Mouse (Mus musculus) midbrain, embryonic 16.5 days (tissue): Measurements from ENCODE around the gene Akap8l. TPM values are rescaled to one million over a fixed set of nuclear protein-coding genes. Genes with fewer than 3 reads are reported as not detected.

Source experiments
- ATAC-seq: fragments of 200-750 bp; cut with Nextera tagmentation; 2 replicates; pipeline ENCODE4 v1.8.0; 2017; ENCODE audit warnings: moderate TSS enrichment
- H3K27ac ChIP-seq: fragments of 300-500 bp; sonication (generic); 2 replicates; pipeline ENCODE4 v1.5.1; 2014; ENCODE audit warnings: mild to moderate bottlenecking, low read length, mixed read lengths
- H3K27me3 ChIP-seq: fragments of 300-500 bp; sonication (generic); 2 replicates; pipeline ENCODE4 v1.6.1; 2014; ENCODE audit warnings: low read depth, low read length, mixed read lengths; ENCODE audit not compliant: control insufficient read depth, insufficient read depth
- H3K36me3 ChIP-seq: fragments of 300-500 bp; sonication (generic); 2 replicates; pipeline ENCODE4 v1.6.1; 2014; ENCODE audit warnings: mild to moderate bottlenecking, low read length, moderate library complexity, mixed read lengths; ENCODE audit not compliant: control insufficient read depth, insufficient read depth
- H3K4me1 ChIP-seq: fragments of 300-500 bp; sonication (generic); 2 replicates; pipeline ENCODE4 v1.6.1; 2014; ENCODE audit warnings: mild to moderate bottlenecking, low read length, mixed read lengths; ENCODE audit not compliant: control insufficient read depth, insufficient read depth
- H3K4me2 ChIP-seq: fragments of 300-500 bp; sonication (generic); 2 replicates; pipeline ENCODE4 v1.6.1; 2014; ENCODE audit warnings: mild to moderate bottlenecking, low read length, mixed read lengths
- H3K4me3 ChIP-seq: fragments of 300-500 bp; sonication (generic); 2 replicates; pipeline ENCODE4 v1.5.1; 2014; ENCODE audit warnings: low read depth, mild to moderate bottlenecking, low read length, moderate library complexity, mixed read lengths
- H3K9ac ChIP-seq: fragments of 300-500 bp; sonication (generic); 2 replicates; pipeline ENCODE4 v1.6.1; 2014; ENCODE audit warnings: low read depth, low read length, mixed read lengths
- H3K9me3 ChIP-seq: fragments of 300-500 bp; sonication (generic); replicated peaks from 2 replicates; pipeline ENCODE4 v1.6.1; 2014; ENCODE audit warnings: mild to moderate bottlenecking, low read length, mixed read lengths; ENCODE audit not compliant: control insufficient read depth, poor library complexity, severe bottlenecking
- WGBS: fragments of 180-500 bp; shearing (Covaris S2); extraction: QIAGEN DNeasy Blood & Tissue Kit; methylation state at CpG from one replicate; pipeline ENCODE4 v1.1.7; 2014; 5-methylcytosine and 5-hydroxymethylcytosine counted together
- polyA plus RNA-seq: library from polyadenylated mRNA; unstranded; fragments of >200 nt; fragmentation: Nextera tagmentation; extraction: Ambion mirVana; gene quantifications from 2 replicates; pipeline ENCODE4 v1.2.1, GENCODE M21; 2015

The Akap8l gene
- polyA plus RNA-seq, 1 experiment from 2014 or later, result 160 TPM

DNA sequence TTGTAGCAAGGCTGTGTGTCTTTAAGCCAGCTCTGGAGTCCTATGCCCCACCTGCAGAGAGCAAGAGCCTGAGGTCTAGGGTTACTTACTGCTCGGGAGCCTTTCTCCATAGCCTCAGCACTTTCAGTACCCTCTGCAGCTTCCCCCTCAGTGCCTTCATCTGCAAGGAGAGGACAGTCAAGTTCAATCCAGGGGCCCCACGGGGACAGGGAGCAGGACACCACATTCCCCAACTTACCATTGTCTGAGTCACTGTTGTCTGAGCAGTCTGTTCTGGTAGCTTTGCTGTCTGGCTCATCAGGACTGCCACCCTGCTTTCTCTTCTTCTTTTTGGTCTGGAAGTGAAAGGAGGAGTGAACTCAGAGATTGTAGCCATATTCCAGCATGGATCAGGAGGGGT lies 14.5 kb downstream of the Akap8l start:
- Histone ChIP-seq H3K9ac (no peak overlapping the region), H3K4me3 (no peak overlapping the region), H3K36me3 (peaks cover 49% of the 10 kb centered on the region), H3K4me1 (no peaks in the 10 kb centered on the region), H3K4me2 (no peak overlapping the region), H3K9me3 (no peaks in the 10 kb centered on the region), H3K27ac (no peak overlapping the region), H3K27me3 (no peaks in the 10 kb centered on the region)
- ATAC-seq, result no peak
- WGBS, result 90% methylated on average over 2 of the region's 2 CpGs

DNA sequence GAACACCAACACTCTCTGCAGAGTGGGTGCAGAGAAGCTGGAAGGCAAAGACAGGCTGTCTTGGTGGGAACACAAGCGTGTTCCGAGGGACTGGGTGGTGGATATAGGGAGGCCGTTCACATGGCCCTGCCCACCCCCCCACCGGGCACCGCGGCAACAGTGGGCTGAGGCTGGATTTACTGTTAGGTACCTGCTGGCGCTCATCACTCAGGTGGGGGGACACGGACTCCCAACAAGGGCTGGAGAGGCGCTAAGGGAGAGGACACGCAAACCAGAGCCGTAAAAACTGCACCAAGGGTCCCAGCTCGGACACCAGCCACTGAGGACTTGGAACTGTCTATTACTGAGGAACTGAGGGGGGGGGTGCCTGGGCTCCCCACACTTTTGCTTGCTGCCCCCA lies 15.5 kb downstream of the Akap8l start:
- no peak for ATAC-seq

DNA sequence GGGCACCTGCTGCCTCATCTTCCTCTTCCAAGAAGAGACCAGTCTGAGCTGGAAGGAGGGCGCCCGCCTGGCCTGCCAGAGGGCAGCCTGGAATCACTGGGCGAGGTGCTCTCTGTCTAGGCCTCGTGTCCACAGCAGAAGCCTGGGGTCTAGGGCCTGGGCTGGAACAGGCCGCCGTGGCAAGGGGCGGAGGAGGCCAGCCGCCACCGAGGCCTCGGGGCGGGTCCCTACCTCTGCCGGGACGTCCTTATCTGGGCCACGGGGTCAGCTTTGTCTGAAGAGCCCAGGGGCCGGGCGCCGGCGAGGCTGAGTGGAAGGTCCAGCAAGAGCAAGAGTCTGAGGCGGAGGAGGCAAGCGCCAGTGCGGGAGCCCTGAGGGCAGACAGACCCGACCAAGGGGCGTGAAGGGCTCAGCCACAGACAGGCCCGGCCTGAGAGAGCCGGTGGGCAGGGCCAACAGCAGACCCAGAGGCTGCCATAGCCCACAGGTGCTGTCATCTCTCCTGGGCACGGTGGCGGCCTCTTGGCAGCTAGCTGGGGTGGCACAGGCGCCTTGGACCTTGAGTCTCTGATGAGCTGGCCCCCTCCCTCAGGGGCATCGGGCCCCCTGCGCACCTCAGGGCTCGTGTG lies 16.6 kb downstream of the Akap8l start:
- whole genome bisulfite sequencing, result 92% methylated on average over 30 of the region's 31 CpGs
- ATAC-seq, result 0 out of 2 replicates have a peak, but pooled peaks have one; percentile 14
- H3K36me3 ChIP-seq, result peaks cover 52% of the 10 kb centered on the region
- no peaks in the 10 kb centered on the region for H3K4me1 ChIP-seq
- no peak overlapping the region for H3K27ac ChIP-seq
- H3K9me3 ChIP-seq, result no peaks in the 10 kb centered on the region
- no peaks in the 10 kb centered on the region for H3K27me3 ChIP-seq
- H3K4me2 ChIP-seq, result no peak overlapping the region
- H3K4me3 ChIP-seq, result no peak overlapping the region
- no peak overlapping the region for H3K9ac ChIP-seq

More for the DNA sequence above, 15.5 kb downstream of the Akap8l start:
- H3K9ac ChIP-seq, result no peak overlapping the region
- 96% methylated on average over 12 of the region's 12 CpGs for WGBS
- no peaks in the 10 kb centered on the region for H3K4me1 ChIP-seq
- H3K27me3 ChIP-seq, result no peaks in the 10 kb centered on the region
- H3K9me3 ChIP-seq, result no peaks in the 10 kb centered on the region
- H3K4me2 ChIP-seq, result no peak overlapping the region
- no peak overlapping the region for H3K4me3 ChIP-seq
- no peak overlapping the region for H3K27ac ChIP-seq
- peaks cover 49% of the 10 kb centered on the region for H3K36me3 ChIP-seq

DNA sequence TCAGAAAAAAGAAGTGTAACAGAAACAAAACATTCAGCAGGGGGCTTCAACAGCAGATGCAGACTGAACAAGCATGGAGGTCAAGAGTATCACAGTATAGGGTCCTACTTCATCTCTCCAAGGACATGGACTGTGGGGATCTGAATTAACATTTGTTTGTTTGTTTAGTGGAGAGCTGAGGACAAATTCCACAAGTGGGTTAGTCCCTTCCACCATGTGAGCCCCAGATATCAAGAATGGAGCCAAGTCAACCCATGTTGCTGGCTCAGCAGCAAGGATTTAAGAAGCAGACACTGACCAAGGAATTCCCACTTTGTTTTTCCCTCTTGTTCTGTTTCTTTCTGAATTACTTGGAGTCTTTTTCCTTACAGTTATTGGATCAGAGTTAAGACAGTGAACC lies 22.9 kb downstream of the Akap8l start:
- Histone ChIP-seq H3K4me1 (0 out of 2 replicates have a peak, but pooled peaks cover 5% of the 10 kb centered on the region), H3K27me3 (no peaks in the 10 kb centered on the region), H3K27ac (no peak overlapping the region), H3K36me3 (peaks cover 9% of the 10 kb centered on the region), H3K4me3 (no peak overlapping the region), H3K9ac (no peak overlapping the region), H3K4me2 (no peak overlapping the region), H3K9me3 (no peaks in the 10 kb centered on the region)
- ATAC-seq, result no peak

DNA sequence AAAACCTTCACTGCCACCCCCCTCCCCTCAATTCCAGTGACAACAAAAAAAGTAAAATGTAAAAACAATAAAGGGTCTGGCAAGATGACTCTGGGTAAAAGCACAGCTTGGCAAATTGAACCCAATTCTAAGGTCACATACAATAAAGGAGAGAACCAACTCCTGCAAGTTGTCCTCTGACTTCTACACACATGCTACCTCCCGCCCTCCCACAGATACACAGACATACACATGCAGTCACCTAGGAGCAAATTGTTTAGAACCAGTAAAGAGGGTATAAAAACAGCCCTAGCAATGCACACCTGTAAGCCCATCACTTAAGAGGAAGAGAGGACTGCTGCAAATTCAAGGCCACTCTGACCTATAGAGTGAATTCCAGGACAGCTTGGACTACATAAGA lies 27.6 kb downstream of the Akap8l start:
- Histone ChIP-seq H3K9me3 (no peaks in the 10 kb centered on the region), H3K27ac (no peak overlapping the region), H3K4me3 (no peak overlapping the region), H3K4me1 (peaks cover 23% of the 10 kb centered on the region), H3K4me2 (no peak overlapping the region), H3K36me3 (no peaks in the 10 kb centered on the region; the same call in 1 of the 2 replicates), H3K9ac (no peak overlapping the region), H3K27me3 (no peaks in the 10 kb centered on the region)
- 97% methylated on average over 1 of the region's 1 CpGs for WGBS
- ATAC-seq, result no peak

DNA sequence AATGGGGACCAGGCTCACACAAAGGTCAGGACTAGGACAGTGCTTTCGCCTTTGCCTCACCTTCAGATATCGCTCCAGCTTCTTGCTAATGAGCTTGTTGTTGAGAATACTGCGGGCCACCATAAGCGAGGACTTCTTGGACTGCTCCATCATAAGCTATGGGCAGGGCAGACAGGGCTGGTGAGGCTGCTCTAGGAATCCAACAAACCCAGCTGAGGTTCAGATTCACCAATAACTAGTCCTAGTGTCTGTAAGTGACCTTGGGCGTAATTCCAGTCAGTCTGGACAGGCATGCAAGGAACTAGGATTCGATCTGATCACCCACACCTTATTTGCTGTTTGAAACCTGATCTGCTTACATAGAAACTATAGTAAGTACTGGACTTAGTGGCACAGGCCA lies 28.6 kb downstream of the Akap8l start:
- 28% methylated on average over 6 of the region's 6 CpGs for WGBS
- H3K4me1 ChIP-seq, result peaks cover 23% of the 10 kb centered on the region
- peak overlapping the region; percentile 82 for H3K9ac ChIP-seq
- peak overlapping the region; percentile 96 for H3K27ac ChIP-seq
- peaks cover 7% of the 10 kb centered on the region; the same call in 1 of the 2 replicates for H3K36me3 ChIP-seq
- ATAC-seq, result peak; percentile 3; the same call in 1 of the 2 replicates
- no peaks in the 10 kb centered on the region for H3K27me3 ChIP-seq
- H3K4me3 ChIP-seq, result peak overlapping the region; percentile 71
- H3K9me3 ChIP-seq, result no peaks in the 10 kb centered on the region
- peak overlapping the region; percentile 91 for H3K4me2 ChIP-seq

DNA sequence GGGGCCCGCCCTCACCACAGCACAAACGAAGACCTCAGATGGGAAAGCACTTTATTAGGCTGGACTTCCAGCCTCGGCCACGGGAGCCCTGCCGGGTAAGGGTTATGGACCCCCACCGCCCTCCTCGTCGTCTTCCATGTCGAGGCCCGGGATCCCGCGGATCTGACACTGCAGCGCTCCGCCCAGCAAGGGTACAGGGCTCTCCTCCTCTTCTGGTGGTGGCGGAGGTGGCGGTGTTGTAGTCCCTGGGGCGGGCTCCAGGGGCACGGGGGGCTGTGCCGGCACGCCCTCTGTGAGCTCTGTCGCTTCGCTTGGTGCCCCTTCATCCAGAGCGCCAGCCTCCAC lies 29.0 kb downstream of the Akap8l start:
- H3K9ac ChIP-seq, result peak overlapping the region; percentile 82
- H3K27ac ChIP-seq, result peak overlapping the region; percentile 96
- under 1% methylated on average over 23 of the region's 23 CpGs for WGBS
- H3K4me1 ChIP-seq, result peaks cover 23% of the 10 kb centered on the region
- peak overlapping the region; percentile 71 for H3K4me3 ChIP-seq
- ATAC-seq, result no peak; the same call in 1 of the 2 replicates
- H3K4me2 ChIP-seq, result peak overlapping the region; percentile 91
- no peaks in the 10 kb centered on the region for H3K27me3 ChIP-seq
- peaks cover 12% of the 10 kb centered on the region for H3K36me3 ChIP-seq
- H3K9me3 ChIP-seq, result no peaks in the 10 kb centered on the region

DNA sequence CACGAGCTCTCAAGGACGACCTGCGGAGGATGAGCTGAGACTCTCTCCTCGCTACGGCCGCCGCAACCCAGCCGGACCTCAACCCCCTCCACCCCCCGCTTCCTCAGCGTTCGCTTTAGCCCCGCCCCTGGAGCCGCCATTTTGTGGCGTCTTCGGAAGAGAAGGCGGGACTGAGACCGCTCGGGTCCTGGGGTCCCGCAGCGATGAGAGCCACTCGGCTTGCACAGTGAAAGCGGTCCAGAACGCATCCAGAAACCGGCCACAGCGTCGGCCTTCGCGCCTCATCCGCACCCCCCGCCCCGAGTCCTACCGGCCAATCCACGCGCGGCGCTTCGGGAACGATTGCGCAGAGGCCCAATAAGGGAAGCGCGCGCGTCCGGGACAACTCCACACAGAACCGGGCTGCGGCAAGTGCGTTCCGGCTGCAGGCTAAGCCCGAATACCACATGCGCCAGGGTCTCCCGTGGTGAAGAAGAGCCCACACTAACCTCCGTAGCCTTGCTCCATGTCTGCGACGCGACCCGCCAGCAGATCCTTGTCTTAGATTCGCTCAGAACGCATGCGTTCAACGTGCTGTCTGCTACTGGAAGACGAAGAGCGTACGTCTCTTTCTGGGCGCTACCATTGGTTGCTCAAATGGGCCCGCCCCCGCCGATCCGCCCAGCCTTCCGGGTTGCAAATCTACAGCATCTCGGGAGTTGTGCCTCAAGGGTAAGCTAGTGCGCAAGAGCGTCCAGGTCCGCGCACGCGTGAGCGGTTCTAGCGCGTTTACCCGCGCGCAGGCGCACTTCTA lies 29.6 kb downstream of the Akap8l start, which contains the start of gene Akap8:
Gene Akap8, minus strand, starts transcription at position 642 of the 793 bp plus-strand sequence.
- Histone ChIP-seq H3K4me2 (peak within 1 kb of the TSS; percentile 91), H3K9ac (peak within 1 kb of the TSS; percentile 82), H3K4me3 (peak within 1 kb of the TSS; percentile 71), H3K4me1 (peaks cover 23% of the 10 kb centered on the region), H3K27me3 (no peaks in the 10 kb centered on the region), H3K9me3 (no peaks in the 10 kb centered on the region), H3K36me3 (peaks cover 18% of the 10 kb centered on the region), H3K27ac (peak within 1 kb of the TSS; percentile 96)
- peak; percentile 98 for ATAC-seq
- under 1% methylated on average over 83 of the region's 83 CpGs for WGBS

DNA sequence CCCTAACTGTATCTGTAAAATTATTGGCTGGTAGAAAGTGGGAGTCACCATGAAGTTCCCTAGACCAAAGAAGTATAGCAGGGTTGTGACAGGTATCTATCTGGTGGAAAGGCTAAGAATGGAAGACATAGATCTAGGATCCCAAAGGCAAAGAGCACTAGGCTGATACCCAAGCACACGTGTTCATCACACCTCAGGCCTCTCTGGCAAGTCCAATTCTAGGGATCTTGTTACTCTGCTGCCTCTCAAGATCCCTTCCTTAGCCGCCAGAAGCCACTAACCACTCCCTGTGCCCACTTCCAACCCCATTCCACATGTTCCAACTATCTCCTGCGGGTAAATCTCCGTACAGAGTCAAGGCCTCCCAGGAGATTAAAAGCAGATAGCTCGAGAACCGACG lies 30.5 kb downstream of the Akap8l start:
- no peaks in the 10 kb centered on the region for H3K9me3 ChIP-seq
- WGBS, result 1% methylated on average over 7 of the region's 7 CpGs
- H3K27me3 ChIP-seq, result no peaks in the 10 kb centered on the region
- H3K4me3 ChIP-seq, result peak overlapping the region; percentile 71
- peak overlapping the region; percentile 96 for H3K27ac ChIP-seq
- H3K9ac ChIP-seq, result peak overlapping the region; percentile 79
- H3K4me1 ChIP-seq, result peaks cover 23% of the 10 kb centered on the region
- ATAC-seq, result no peak
- H3K36me3 ChIP-seq, result peaks cover 22% of the 10 kb centered on the region
- peak overlapping the region; percentile 59 for H3K4me2 ChIP-seq
